Mouse (Mus musculus): Measurements from ENCODE around the gene Mslnl.

- no peak for TF ChIP-seq CTCF (IDR thresholded peaks at IDR 0.05; ENCODE audit: low read depth, low read length)
- no peak for TF ChIP-seq GATA1 (IDR thresholded peaks at IDR 0.05; ENCODE audit: borderline replicate concordance, low read length)
- TF ChIP-seq TAL1 (conservative IDR thresholded peaks at IDR 0.05; ENCODE audit: low read depth, low read length): no peak
These were observed 14.4 kb upstream of the Mslnl start for GRCm38 (mm10) chr17:25721476-25721875.

Measured in G1E (cell line).